9 mouse cellular contexts compared by ENCODE assay signal in the genomic region with DNA sequence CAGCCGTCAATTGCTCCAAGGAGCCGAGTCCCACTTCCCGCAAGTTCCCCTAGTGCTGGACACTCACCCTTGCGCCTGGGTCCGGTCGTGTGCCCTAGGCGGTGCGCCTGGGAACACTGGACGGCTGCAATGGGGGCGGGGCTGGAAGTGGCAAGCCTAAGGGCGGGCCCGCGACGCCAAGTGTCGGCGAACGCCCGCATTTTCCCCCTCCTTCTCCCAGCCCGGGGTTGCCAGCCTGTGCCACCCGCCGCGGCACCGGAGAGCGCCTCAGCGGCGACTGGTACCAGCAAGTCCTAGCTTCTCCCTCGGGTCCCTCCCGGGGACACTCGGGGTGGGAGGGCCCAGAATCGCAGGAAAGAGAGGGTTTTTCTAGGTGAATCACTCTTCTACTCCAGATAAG. TPM values are rescaled to one million over a fixed set of nuclear protein-coding genes. Genes with fewer than 3 reads are reported as not detected.
DNase-seq lines count a peak whose midpoint lies in the region; ATAC-seq and TF ChIP-seq lines count a peak whose summit lies in the region.
"Had no signal": no experiment of that assay in that cellular context is flagged by ENCODE, and none has a peak within 500 bp of the region (broad histone marks: within the 10 kb centered on the region; RNA-seq: fewer than 3 reads in every experiment).

A gene (minus strand): TSS at position 118 of the 400 bp plus-strand sequence.

- peak within 1 kb of the TSS; percentile 34 for H3K4me3 ChIP-seq in hindbrain, embryonic 10.5 days
- H3K4me3 ChIP-seq in hindbrain, embryonic 14.5 days (replicated peaks; ENCODE audit: low read length) = no peak within 1 kb of the TSS
- H3K4me3 ChIP-seq in bone marrow macrophage, adult 2 months (ENCODE audit: insufficient read depth, low read length) = peak within 1 kb of the TSS; percentile 22; the same call in 1 of the 2 replicates
- H3K4me3 ChIP-seq in heart, embryonic 15.5 days = peak within 1 kb of the TSS; percentile 42

- DNase-seq in hindbrain, embryonic 10.5 days (ENCODE audit: low spot score) = peak; percentile 29
- DNase-seq in hindbrain, embryonic 14.5 days (ENCODE audit: low spot score) = no peak
- peak; percentile 71 to 86 for DNase-seq in kidney, postnatal 25 days
- peak; percentile 68 for DNase-seq in lung, postnatal 10 days
- no peak for DNase-seq in c-Kit-positive CD71-positive TER-119-positive erythroid progenitor cells, embryonic 14.5 days (ENCODE audit: low spot score)
- no peak for DNase-seq in left cerebral cortex, postnatal 4 days

- peaks cover 95% of the 10 kb centered on the region for H3K27me3 ChIP-seq in hindbrain, embryonic 10.5 days (ENCODE audit: insufficient read depth, poor library complexity, severe bottlenecking)
- H3K27me3 ChIP-seq in hindbrain, embryonic 14.5 days (ENCODE audit: control insufficient read depth, insufficient read depth, low read length) = peaks cover 75% of the 10 kb centered on the region
- H3K27me3 ChIP-seq in heart, embryonic 15.5 days = peaks cover 84% of the 10 kb centered on the region

- WGBS in hindbrain, embryonic 10.5 days = 2% methylated on average over 30 of the region's 30 CpGs
- WGBS in hindbrain, embryonic 14.5 days = 2% methylated on average over 30 of the region's 30 CpGs
- WGBS in heart, embryonic 15.5 days = 2% methylated on average over 26 of the region's 30 CpGs

- no peak for ATAC-seq in hindbrain, embryonic 14.5 days (ENCODE audit: low FRiP score)
- no peak for ATAC-seq in heart, embryonic 15.5 days (replicated peaks; ENCODE audit: insufficient number of reproducible peaks, insufficient read depth, low FRiP score, low read depth)
- ATAC-seq: Patski had no signal

- peaks cover 36% of the 10 kb centered on the region for H3K4me1 ChIP-seq in hindbrain, embryonic 10.5 days (replicated peaks)
- H3K4me1 ChIP-seq in hindbrain, embryonic 14.5 days (replicated peaks; ENCODE audit: control insufficient read depth, insufficient read depth, low read length) = peaks cover 15% of the 10 kb centered on the region; the same call in 1 of the 2 replicates
- no peaks in the 10 kb centered on the region for H3K4me1 ChIP-seq in bone marrow macrophage, adult 2 months (ENCODE audit: control insufficient read depth, insufficient read depth, low read length)
- peaks cover 26% of the 10 kb centered on the region for H3K4me1 ChIP-seq in heart, embryonic 15.5 days (replicated peaks)

- H3K27ac ChIP-seq in hindbrain, embryonic 10.5 days = no peak within 1 kb of the TSS
- no peak within 1 kb of the TSS for H3K27ac ChIP-seq in hindbrain, embryonic 14.5 days
- no peak within 1 kb of the TSS for H3K27ac ChIP-seq in bone marrow macrophage, adult 2 months (ENCODE audit: insufficient read depth, low read depth, low read length)
- no peak within 1 kb of the TSS for H3K27ac ChIP-seq in heart, embryonic 15.5 days

- no peak within 1 kb of the TSS for H3K4me2 ChIP-seq in hindbrain, embryonic 14.5 days (replicated peaks)
- peak within 1 kb of the TSS; percentile 66 for H3K4me2 ChIP-seq in heart, embryonic 15.5 days

- TF ChIP-seq CTCF in bone marrow macrophage, adult 2 months (IDR thresholded peaks at IDR 0.05; ENCODE audit: low read depth, low read length) = no peak

- intact Hi-C loops in left cerebral cortex, postnatal 4 days (cut with DNase I) = no loop called here

- H3K9ac ChIP-seq in hindbrain, embryonic 14.5 days = no peak within 1 kb of the TSS
- peak within 1 kb of the TSS; percentile 46 for H3K9ac ChIP-seq in heart, embryonic 15.5 days

- TF ChIP-seq POLR2A in bone marrow macrophage, adult 2 months (IDR thresholded peaks at IDR 0.05; ENCODE audit: borderline replicate concordance, low read depth, low read length) = no peak

- no peaks in the 10 kb centered on the region for H3K9me3 ChIP-seq in hindbrain, embryonic 10.5 days
- H3K9me3 ChIP-seq in hindbrain, embryonic 14.5 days (ENCODE audit: control insufficient read depth, low read length) = no peaks in the 10 kb centered on the region
- no peaks in the 10 kb centered on the region for H3K9me3 ChIP-seq in heart, embryonic 15.5 days (replicated peaks)

- H3K36me3 ChIP-seq in hindbrain, embryonic 10.5 days = no peaks in the 10 kb centered on the region
- no peaks in the 10 kb centered on the region for H3K36me3 ChIP-seq in hindbrain, embryonic 14.5 days (replicated peaks; ENCODE audit: control insufficient read depth, insufficient read depth)
- H3K36me3 ChIP-seq in heart, embryonic 15.5 days = no peaks in the 10 kb centered on the region

RNA-seq across cellular contexts. Expression of the gene that starts here (rescaled TPM):
- polyA plus RNA-seq in hindbrain, embryonic 10.5 days (2016; fragmentation: Nextera tagmentation; extraction: Ambion mirVana) = 0.20 and 0.35 TPM in 2 replicates
- 3.9 and 4.1 TPM in 2 replicates for polyA plus RNA-seq in hindbrain, embryonic 14.5 days (2014; fragmentation: Nextera tagmentation; extraction: Ambion mirVana)
- polyA plus RNA-seq in bone marrow macrophage, adult 2 months (2012; ENCODE audit: insufficient read depth, insufficient read length, missing spikeins) = not detected in 2 replicates
- 0.05 and 0.11 TPM in 2 replicates for polyA plus RNA-seq in heart, embryonic 15.5 days (2015; fragmentation: Nextera tagmentation; extraction: Ambion mirVana)
- total RNA-seq in left cerebral cortex, postnatal 4 days (2021) = 1 to 10 TPM; 2.5 to 2.8 TPM
- polyA plus RNA-seq: Patski had no signal

Comparison
In these comparisons a context has a peak if more than half of its experiments do, and no peak if none do; other contexts are left out.
1. Peak in DNase-seq and H3K4me3 ChIP-seq in hindbrain, embryonic 10.5 days; RNA of the gene not detected or under 1 TPM.
2. DNase-seq: peak in kidney, postnatal 25 days (2 of 2) and lung, postnatal 10 days (single experiment); none in hindbrain, embryonic 14.5 days (single experiment), c-Kit-positive CD71-positive TER-119-positive erythroid progenitor cells, embryonic 14.5 days (single experiment) and left cerebral cortex, postnatal 4 days (single experiment).